Mouse (Mus musculus) limb, embryonic 14.5 days (tissue): Measurements from ENCODE around the gene Itprid2. TPM values are rescaled to one million over a fixed set of nuclear protein-coding genes. Genes with fewer than 3 reads are reported as not detected.
A peak's percentile ranks its signal among the peaks of the same experiment; 100 is the strongest.

Experiments used
- ATAC-seq: fragments of 200-750 bp; cut with Nextera tagmentation; 2 replicates; pipeline ENCODE4 v1.8.0; 2017; ENCODE audit warnings: low read depth, moderate number of reproducible peaks, moderate TSS enrichment; ENCODE audit not compliant: low FRiP score
- DNase-seq: peaks from one replicate; pipeline ENCODE4 v3.0.0-alpha.2; 2015; ENCODE audit warnings: low spot score
- H3K27ac ChIP-seq: fragments of 300-500 bp; sonication (generic); replicated peaks from 2 replicates; pipeline ENCODE4 v1.5.1; 2014; ENCODE audit warnings: low read depth, mild to moderate bottlenecking, low read length, moderate library complexity, mixed read lengths
- H3K27me3 ChIP-seq: fragments of 300-500 bp; sonication (generic); 2 replicates; pipeline ENCODE4 v1.6.1; 2014; ENCODE audit warnings: low read length, mixed read lengths; ENCODE audit not compliant: control insufficient read depth, insufficient read depth
- H3K36me3 ChIP-seq: fragments of 300-500 bp; sonication (generic); 2 replicates; pipeline ENCODE4 v1.6.1; 2014; ENCODE audit warnings: mild to moderate bottlenecking, low read length, moderate library complexity, mixed read lengths; ENCODE audit not compliant: control insufficient read depth, insufficient read depth
- H3K4me1 ChIP-seq: fragments of 300-500 bp; sonication (generic); 2 replicates; pipeline ENCODE4 v1.6.1; 2014; ENCODE audit warnings: antibody characterized with exemption, low read length, mixed read lengths; ENCODE audit not compliant: control insufficient read depth, insufficient read depth
- H3K4me2 ChIP-seq: fragments of 300-500 bp; sonication (generic); replicated peaks from 2 replicates; pipeline ENCODE4 v1.6.1; 2014; ENCODE audit warnings: low read depth, mild to moderate bottlenecking, low read length, moderate library complexity; ENCODE audit not compliant: severe bottlenecking
- H3K4me3 ChIP-seq: fragments of 300-500 bp; sonication (generic); replicated peaks from 2 replicates; pipeline ENCODE4 v1.5.1; 2014; ENCODE audit warnings: low read length
- H3K9ac ChIP-seq: fragments of 300-500 bp; sonication (generic); 2 replicates; pipeline ENCODE4 v1.6.1; 2014; ENCODE audit warnings: mild to moderate bottlenecking, low read depth, low read length, moderate library complexity; ENCODE audit not compliant: severe bottlenecking
- H3K9me3 ChIP-seq: fragments of 300-500 bp; sonication (generic); 2 replicates; pipeline ENCODE4 v1.6.1; 2016; ENCODE audit warnings: low read length; ENCODE audit not compliant: control insufficient read depth
- POLR2A ChIP-seq: fragments of 200-500 bp; IDR thresholded peaks from 2 replicates; pipeline ENCODE4 v1.8.0; 2012; ENCODE audit warnings: inconsistent platforms, mild to moderate bottlenecking, moderate library complexity, borderline replicate concordance; ENCODE audit not compliant: insufficient read depth, insufficient read length; ENCODE audit errors: extremely low read depth
- WGBS: fragments of 180-500 bp; shearing (Covaris S2); extraction: QIAGEN DNeasy Blood & Tissue Kit; methylation state at CpG from one replicate; pipeline ENCODE4 v1.1.7; 2014; 5-methylcytosine and 5-hydroxymethylcytosine counted together
- polyA plus RNA-seq, 2 experiments: library from polyadenylated mRNA; depleted of rRNA in 1 of 2; stranded (reverse) in 1 of 2; unstranded in 1 of 2; fragments of >200 nt; fragmentation: Nextera tagmentation in 1 of 2; extraction: Ambion mirVana in 1 of 2; gene quantifications; 2 replicates each; pipeline versions ENCODE4 v1.2.1 to v1.2.3; 2012 to 2014

Gene Itprid2
- polyA plus RNA-seq, 2 experiments, result 9.3 to 14.8 TPM

- H3K4me3 ChIP-seq, result peak overlapping the region; percentile 90
- H3K36me3 ChIP-seq, result peaks cover 6% of the 10 kb centered on the region; the same call in 1 of the 2 replicates
- no peaks in the 10 kb centered on the region for H3K27me3 ChIP-seq
- H3K9ac ChIP-seq, result peak overlapping the region; percentile 81
- H3K4me1 ChIP-seq, result peaks cover 10% of the 10 kb centered on the region
- WGBS, result under 1% methylated on average over 62 of the region's 83 CpGs
- peak overlapping the region; percentile 74 for H3K27ac ChIP-seq
- no peaks in the 10 kb centered on the region for H3K9me3 ChIP-seq
- peak overlapping the region; percentile 86 for H3K4me2 ChIP-seq
- peak; percentile 48 for DNase-seq
- ATAC-seq, result no peak
- 0 out of 2 replicates have a peak, but pooled peaks have one; percentile 0 for TF ChIP-seq POLR2A
Measured at GRCm38 (mm10) chr2:79635426-79636291, 507 bp downstream of the Itprid2 start.

- Histone ChIP-seq H3K4me1 (peaks cover 10% of the 10 kb centered on the region), H3K27me3 (no peaks in the 10 kb centered on the region), H3K9me3 (no peaks in the 10 kb centered on the region), H3K4me3 (no peak overlapping the region), H3K27ac (no peak overlapping the region), H3K36me3 (peaks cover 29% of the 10 kb centered on the region), H3K9ac (no peak overlapping the region), H3K4me2 (peak overlapping the region; percentile 10)
- no peak for TF ChIP-seq POLR2A
- 57% methylated on average over 4 of the region's 4 CpGs for WGBS
- ATAC-seq (no peak), DNase-seq (no peak)
Measured at GRCm38 (mm10) chr2:79638924-79639323, 3.8 kb downstream of the Itprid2 start.

- Histone ChIP-seq H3K4me3 (no peak overlapping the region), H3K4me2 (no peak overlapping the region), H3K4me1 (no peaks in the 10 kb centered on the region), H3K36me3 (peaks cover 40% of the 10 kb centered on the region), H3K9me3 (no peaks in the 10 kb centered on the region), H3K27me3 (no peaks in the 10 kb centered on the region), H3K27ac (no peak overlapping the region), H3K9ac (no peak overlapping the region)
- peak; percentile 27 for DNase-seq
- 57% methylated on average over 4 of the region's 4 CpGs for WGBS
- no peak for ATAC-seq
- TF ChIP-seq POLR2A, result no peak
Measured at GRCm38 (mm10) chr2:79646237-79646688, 11.1 kb downstream of the Itprid2 start.

- H3K4me2 ChIP-seq, result no peak overlapping the region
Measured at GRCm38 (mm10) chr2:79647094-79647493, 11.9 kb downstream of the Itprid2 start.

GRCm38 (mm10) chr2:79647728-79648127 lies 12.6 kb downstream of the Itprid2 start:
- no peaks in the 10 kb centered on the region for H3K4me1 ChIP-seq
- peaks cover 33% of the 10 kb centered on the region for H3K36me3 ChIP-seq
- H3K9ac ChIP-seq, result no peak overlapping the region
- no peak for DNase-seq
- H3K9me3 ChIP-seq, result no peaks in the 10 kb centered on the region
- TF ChIP-seq POLR2A, result no peak
- no peak for ATAC-seq
- no peak overlapping the region for H3K4me2 ChIP-seq
- no peaks in the 10 kb centered on the region for H3K27me3 ChIP-seq
- H3K27ac ChIP-seq, result no peak overlapping the region
- no peak overlapping the region for H3K4me3 ChIP-seq
- WGBS, result 52% methylated on average over 2 of the region's 2 CpGs

More at GRCm38 (mm10) chr2:79647094-79647493, 11.9 kb downstream of the Itprid2 start:
- Histone ChIP-seq H3K9ac (no peak overlapping the region; the same call in 1 of the 2 replicates), H3K27ac (no peak overlapping the region), H3K4me1 (no peaks in the 10 kb centered on the region), H3K27me3 (no peaks in the 10 kb centered on the region), H3K4me3 (no peak overlapping the region), H3K9me3 (no peaks in the 10 kb centered on the region), H3K36me3 (peaks cover 33% of the 10 kb centered on the region)
- DNase-seq, result no peak
- no peak for TF ChIP-seq POLR2A
- ATAC-seq, result no peak
- 67% methylated on average over 4 of the region's 4 CpGs for WGBS
